Mouse (Mus musculus) embryonic fibroblast, embryonic 13.5 days (primary cell): ENCODE results near the gene Atp13a4. TPM values are rescaled to one million over a fixed set of nuclear protein-coding genes. Genes with fewer than 3 reads are reported as not detected.

Source experiments
- H3K27ac ChIP-seq: 2 replicates; pipeline ENCODE4 v1.5.1; 2012; ENCODE audit warnings: low read length, control low read depth, inconsistent platforms; ENCODE audit not compliant: insufficient read depth
- H3K4me1 ChIP-seq: 2 replicates; pipeline ENCODE4 v1.6.1; 2011; ENCODE audit warnings: low read length; ENCODE audit not compliant: control insufficient read depth, insufficient read depth
- H3K4me3 ChIP-seq: 2 replicates; pipeline ENCODE4 v1.5.1; 2011; ENCODE audit warnings: mild to moderate bottlenecking, control low read depth, low read length; ENCODE audit not compliant: insufficient read depth
- CTCF ChIP-seq: IDR thresholded peaks from 2 replicates; pipeline ENCODE4 v1.5.1; 2011; ENCODE audit warnings: mild to moderate bottlenecking, control low read depth, low read length, moderate library complexity, borderline replicate concordance; ENCODE audit not compliant: insufficient read depth
- POLR2A ChIP-seq: IDR thresholded peaks from 2 replicates; pipeline ENCODE4 v1.6.1; 2011; ENCODE audit warnings: low read depth, mild to moderate bottlenecking, control low read depth, low read length, moderate library complexity
- polyA plus RNA-seq: library from polyadenylated mRNA; stranded (reverse); fragments of >200 nt; gene quantifications from 2 replicates; pipeline ENCODE4 v1.2.4, GENCODE M21; 2011; ENCODE audit warnings: low read depth; ENCODE audit not compliant: missing spikeins, insufficient read length

Atp13a4 gene
- polyA plus RNA-seq, 1 experiment, result not detected

GRCm38 (mm10) chr16:29434712-29435111, 110.0 kb downstream of the Atp13a4 start:
- TF ChIP-seq POLR2A, result no peak
- peak; percentile 61; the same call in 1 of the 2 replicates for TF ChIP-seq CTCF
- H3K4me1 ChIP-seq, result no peaks in the 10 kb centered on the region

DNA sequence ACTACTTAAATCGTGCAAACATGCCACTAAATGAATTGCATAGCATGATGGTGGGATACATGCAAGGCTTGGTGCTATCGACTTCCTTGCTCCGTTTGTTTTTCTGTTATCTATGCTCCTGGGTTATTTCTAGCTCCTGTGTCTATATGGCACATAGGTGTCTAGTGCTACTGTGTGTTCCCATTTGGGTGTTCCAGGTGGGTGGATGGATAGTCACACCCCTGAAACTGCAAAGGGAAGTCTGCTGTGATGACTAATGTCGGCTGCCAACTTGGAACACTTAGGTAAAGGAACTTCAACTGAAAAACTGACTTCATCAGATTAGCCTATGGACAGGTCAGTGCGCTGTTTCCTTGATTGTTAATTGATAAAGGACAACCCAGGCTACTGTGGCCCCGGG, 129.8 kb downstream of the Atp13a4 start:
- Histone ChIP-seq H3K4me3 (no peak overlapping the region), H3K27ac (no peak overlapping the region), H3K4me1 (no peaks in the 10 kb centered on the region)
- TF ChIP-seq POLR2A, result no peak
- TF ChIP-seq CTCF, result no peak

More at GRCm38 (mm10) chr16:29434712-29435111, 110.0 kb downstream of the Atp13a4 start:
- Histone ChIP-seq H3K27ac (no peak overlapping the region), H3K4me3 (no peak overlapping the region)

DNA sequence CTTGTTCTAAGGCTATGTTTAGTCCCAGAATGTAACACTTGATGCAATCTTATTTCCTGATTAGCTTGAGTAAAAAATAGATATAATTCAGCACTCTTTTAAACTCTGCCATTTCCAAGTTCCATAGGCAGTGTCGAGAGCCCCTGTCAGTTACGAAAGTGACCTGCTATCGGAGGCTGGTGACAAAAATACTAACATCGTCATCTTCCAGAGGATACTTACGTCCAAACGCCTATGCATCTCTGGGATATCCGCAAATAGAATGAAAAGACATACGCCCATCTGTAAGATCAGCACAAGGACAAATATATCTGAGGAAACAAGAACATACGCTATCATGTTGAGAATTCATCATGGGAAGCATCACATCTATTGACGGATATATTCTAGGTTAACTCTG, 137.3 kb downstream of the Atp13a4 start:
- no peak for TF ChIP-seq POLR2A
- TF ChIP-seq CTCF, result no peak
- no peak overlapping the region for H3K4me3 ChIP-seq
- H3K4me1 ChIP-seq, result no peaks in the 10 kb centered on the region
- no peak overlapping the region for H3K27ac ChIP-seq

GRCm38 (mm10) chr16:29399079-29399478, 145.6 kb downstream of the Atp13a4 start:
- no peaks in the 10 kb centered on the region for H3K4me1 ChIP-seq
- no peak overlapping the region for H3K27ac ChIP-seq
- TF ChIP-seq POLR2A, result no peak
- no peak for TF ChIP-seq CTCF
- no peak overlapping the region for H3K4me3 ChIP-seq

GRCm38 (mm10) chr16:29384781-29385180, 159.9 kb downstream of the Atp13a4 start:
- TF ChIP-seq POLR2A (no peak), CTCF (no peak)
- Histone ChIP-seq H3K4me1 (no peaks in the 10 kb centered on the region), H3K4me3 (no peak overlapping the region), H3K27ac (no peak overlapping the region)

DNA sequence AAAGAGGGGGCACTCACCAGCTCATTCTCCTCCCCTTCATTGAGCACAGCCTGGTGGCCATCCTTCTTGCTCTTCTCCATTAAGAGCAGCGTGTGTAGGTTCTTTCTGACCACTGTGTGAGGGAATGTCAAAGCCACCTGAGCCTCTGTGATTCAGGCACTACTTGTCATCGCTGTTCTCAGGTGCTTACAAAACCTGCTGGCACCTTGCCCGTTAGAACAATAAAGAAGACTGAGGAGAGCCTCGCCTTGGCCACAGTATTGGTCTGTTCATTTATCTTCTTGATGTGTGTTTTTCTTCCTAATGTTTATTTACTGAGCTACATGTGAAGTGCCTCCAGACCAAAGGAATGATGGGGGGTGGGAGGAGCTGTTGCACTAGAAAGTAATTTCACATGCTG, 166.2 kb downstream of the Atp13a4 start, which contains the start of gene Atp13a5:
Gene Atp13a5 (minus strand): TSS at position 275 of the 400 bp plus-strand sequence.
- TF ChIP-seq POLR2A, result no peak
- no peak for TF ChIP-seq CTCF
- Histone ChIP-seq H3K4me3 (no peak within 1 kb of the TSS), H3K4me1 (no peaks in the 10 kb centered on the region), H3K27ac (no peak within 1 kb of the TSS)

- TF ChIP-seq POLR2A (no peak), CTCF (no peak)
- no peak overlapping the region for H3K4me3 ChIP-seq
- H3K4me1 ChIP-seq, result no peaks in the 10 kb centered on the region
- H3K27ac ChIP-seq, result no peak overlapping the region
Measured at GRCm38 (mm10) chr16:29374636-29375035, 170.0 kb downstream of the Atp13a4 start.

Other genes starting within 250 kb of the Atp13a4 start
- gene Atp13a5, start 166.1 kb downstream of the Atp13a4 start, polyA plus RNA-seq, result not detected in 2 replicates
- 45.8 and 50.3 TPM in 2 replicates for gene Opa1, start 34.5 kb upstream of the Atp13a4 start, polyA plus RNA-seq